Mouse (Mus musculus) hindbrain, postnatal 0 days (tissue): Measurements from ENCODE around the gene Tigd3. TPM values are rescaled to one million over a fixed set of nuclear protein-coding genes. Genes with fewer than 3 reads are reported as not detected.

ENCODE experiments used
- ATAC-seq: fragments of 200-750 bp; cut with Nextera tagmentation; 2 replicates; pipeline ENCODE4 v1.8.0; 2017; ENCODE audit warnings: mild to moderate bottlenecking, moderate TSS enrichment, moderate library complexity
- DNase-seq: peaks from one replicate; pipeline ENCODE4 v3.0.0-alpha.2; 2015; ENCODE audit warnings: low spot score
- H3K27ac ChIP-seq: fragments of 300-500 bp; sonication (generic); 2 replicates; pipeline ENCODE4 v1.5.1; 2014; ENCODE audit warnings: mild to moderate bottlenecking
- H3K27me3 ChIP-seq: fragments of 300-500 bp; sonication (generic); 2 replicates; pipeline ENCODE4 v1.6.1; 2014; ENCODE audit warnings: low read length, mixed read lengths; ENCODE audit not compliant: insufficient read depth
- H3K36me3 ChIP-seq: fragments of 300-500 bp; sonication (generic); 2 replicates; pipeline ENCODE4 v1.6.1; 2014; ENCODE audit warnings: low read length, mixed read lengths; ENCODE audit not compliant: insufficient read depth
- H3K4me1 ChIP-seq: fragments of 300-500 bp; sonication (generic); 2 replicates; pipeline ENCODE4 v1.6.1; 2014; ENCODE audit warnings: antibody characterized with exemption, low read length, mixed read lengths; ENCODE audit not compliant: insufficient read depth
- H3K4me2 ChIP-seq: fragments of 300-500 bp; sonication (generic); 2 replicates; pipeline ENCODE4 v1.6.1; 2014; ENCODE audit warnings: low read depth, mild to moderate bottlenecking, low read length, moderate library complexity, mixed read lengths
- H3K4me3 ChIP-seq: fragments of 300-500 bp; sonication (generic); 2 replicates; pipeline ENCODE4 v1.5.1; 2014; ENCODE audit warnings: low read length
- H3K9ac ChIP-seq: fragments of 300-500 bp; sonication (generic); replicated peaks from 2 replicates; pipeline ENCODE4 v1.6.1; 2014; ENCODE audit warnings: mild to moderate bottlenecking, low read length, moderate library complexity, mixed read lengths
- H3K9me3 ChIP-seq: fragments of 300-500 bp; sonication (generic); 2 replicates; pipeline ENCODE4 v1.6.1; 2016; ENCODE audit warnings: low read length, mixed read lengths
- CTCF ChIP-seq: IDR thresholded peaks from 2 replicates; pipeline ENCODE4 v1.5.1; 2016; ENCODE audit warnings: antibody characterized with exemption, control low read depth, low read depth
- WGBS: fragments of 180-500 bp; shearing (Covaris S2); extraction: QIAGEN DNeasy Blood & Tissue Kit; methylation state at CpG from one replicate; pipeline ENCODE4 v1.1.7; 2014; 5-methylcytosine and 5-hydroxymethylcytosine counted together
- polyA plus RNA-seq: library from polyadenylated mRNA; unstranded; fragments of >200 nt; fragmentation: Nextera tagmentation; extraction: Ambion mirVana; gene quantifications from 2 replicates; pipeline ENCODE4 v1.2.1, GENCODE M21; 2015
- total RNA-seq: library from RNA; depleted of rRNA; stranded (reverse); fragments of >200 nt; gene quantifications from 2 replicates; pipeline ENCODE4 v1.2.3, GENCODE M21; 2014

Gene Tigd3
- total and polyA plus RNA-seq, 2 experiments from 2014 or later, result 7.1 to 7.5 TPM

GRCm38 (mm10) chr19:5871683-5872082, 22.3 kb downstream of the Tigd3 start:
- Histone ChIP-seq H3K36me3 (peaks cover 8% of the 10 kb centered on the region; the same call in 1 of the 2 replicates), H3K27ac (no peak overlapping the region), H3K4me1 (peaks cover 14% of the 10 kb centered on the region), H3K27me3 (no peaks in the 10 kb centered on the region), H3K4me3 (no peak overlapping the region), H3K4me2 (no peak overlapping the region), H3K9ac (no peak overlapping the region), H3K9me3 (no peaks in the 10 kb centered on the region)
- 48% methylated on average over 6 of the region's 6 CpGs for WGBS
- ATAC-seq (no peak), DNase-seq (no peak)
- TF ChIP-seq CTCF, result no peak

GRCm38 (mm10) chr19:5871273-5871672, 22.7 kb downstream of the Tigd3 start:
- Histone ChIP-seq H3K4me2 (no peak overlapping the region), H3K27me3 (no peaks in the 10 kb centered on the region), H3K27ac (no peak overlapping the region; the same call in 1 of the 2 replicates), H3K4me1 (peaks cover 14% of the 10 kb centered on the region), H3K9me3 (no peaks in the 10 kb centered on the region), H3K9ac (no peak overlapping the region), H3K4me3 (no peak overlapping the region), H3K36me3 (peaks cover 8% of the 10 kb centered on the region; the same call in 1 of the 2 replicates)
- DNase-seq, result peak; percentile 22
- 6% methylated on average over 5 of the region's 7 CpGs for WGBS
- no peak for TF ChIP-seq CTCF
- ATAC-seq, result peak; percentile 19; the same call in 1 of the 2 replicates

- DNase-seq, result no peak
- Histone ChIP-seq H3K9me3 (no peaks in the 10 kb centered on the region), H3K4me3 (no peak overlapping the region), H3K36me3 (peaks cover 16% of the 10 kb centered on the region; the same call in 1 of the 2 replicates), H3K4me1 (no peaks in the 10 kb centered on the region), H3K9ac (no peak overlapping the region), H3K4me2 (no peak overlapping the region), H3K27ac (no peak overlapping the region), H3K27me3 (no peaks in the 10 kb centered on the region)
- TF ChIP-seq CTCF, result no peak
- ATAC-seq, result no peak
- 91% methylated on average over 6 of the region's 6 CpGs for WGBS
These were observed 25.9 kb downstream of the Tigd3 start for GRCm38 (mm10) chr19:5868096-5868495.

- Histone ChIP-seq H3K36me3 (peaks cover 28% of the 10 kb centered on the region), H3K4me2 (no peak overlapping the region), H3K4me3 (no peak overlapping the region), H3K4me1 (no peaks in the 10 kb centered on the region), H3K27me3 (no peaks in the 10 kb centered on the region), H3K9ac (no peak overlapping the region), H3K27ac (no peak overlapping the region), H3K9me3 (no peaks in the 10 kb centered on the region)
- DNase-seq (no peak), ATAC-seq (no peak)
- WGBS, result 94% methylated on average over 20 of the region's 20 CpGs
- TF ChIP-seq CTCF, result no peak
These were observed 29.1 kb downstream of the Tigd3 start for GRCm38 (mm10) chr19:5864710-5865398.

GRCm38 (mm10) chr19:5863776-5864175, 30.2 kb downstream of the Tigd3 start:
- Histone ChIP-seq H3K27ac (no peak overlapping the region), H3K36me3 (peaks cover 22% of the 10 kb centered on the region), H3K4me3 (no peak overlapping the region), H3K9ac (no peak overlapping the region), H3K27me3 (no peaks in the 10 kb centered on the region), H3K4me2 (no peak overlapping the region), H3K9me3 (no peaks in the 10 kb centered on the region), H3K4me1 (no peaks in the 10 kb centered on the region)
- TF ChIP-seq CTCF, result no peak
- DNase-seq (no peak), ATAC-seq (no peak)
- WGBS, result 97% methylated on average over 5 of the region's 5 CpGs

- Histone ChIP-seq H3K4me2 (no peak overlapping the region), H3K27ac (no peak overlapping the region), H3K27me3 (no peaks in the 10 kb centered on the region), H3K36me3 (peaks cover 20% of the 10 kb centered on the region), H3K9me3 (no peaks in the 10 kb centered on the region), H3K4me1 (no peaks in the 10 kb centered on the region), H3K9ac (no peak overlapping the region), H3K4me3 (no peak overlapping the region)
- TF ChIP-seq CTCF, result peak; percentile 19; the same call in 1 of the 2 replicates
- no peak for ATAC-seq
- WGBS, result 98% methylated on average over 14 of the region's 14 CpGs
- DNase-seq, result no peak
These were observed 31.4 kb downstream of the Tigd3 start for GRCm38 (mm10) chr19:5862335-5863085.
